Mouse (Mus musculus) spleen, postnatal 36 days (tissue): ENCODE data around the gene Gsdma2.
"Not testable (repeated sequence)": the region's sequence is repeated elsewhere in the genome, so short reads cannot be mapped to it uniquely, and the experiment has no call there.

Experiments
- DNase-seq, 2 experiments: peaks; one replicate each; pipeline ENCODE4 v3.0.0; 2022; ENCODE audit warnings: low spot score in 2 of 2, mixed read lengths in 1 of 2

Gsdma2 gene

DNA sequence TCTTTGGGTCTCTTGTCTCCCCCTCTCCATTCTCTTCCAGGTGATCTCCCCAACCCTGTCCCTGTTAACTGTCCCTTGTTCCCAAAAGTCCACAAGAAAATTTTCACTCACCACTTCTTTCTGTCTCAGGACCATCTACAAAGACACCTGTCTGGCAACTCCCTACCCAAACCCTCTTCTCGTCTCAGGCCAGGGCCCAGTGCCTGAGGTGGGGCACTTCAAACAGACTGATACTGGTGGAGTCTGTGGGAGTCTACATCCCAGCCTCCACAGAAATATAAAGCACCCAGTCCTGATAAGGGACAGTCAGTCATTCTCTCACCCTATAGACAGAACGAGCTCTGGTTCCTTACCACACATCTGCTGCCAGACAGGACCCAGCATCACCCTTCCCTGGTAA, at the start of gene Gsdma2:
Gsdma2 (plus strand) TSS at position 301 of the 400 bp plus-strand sequence.
- DNase-seq: no peak

DNA sequence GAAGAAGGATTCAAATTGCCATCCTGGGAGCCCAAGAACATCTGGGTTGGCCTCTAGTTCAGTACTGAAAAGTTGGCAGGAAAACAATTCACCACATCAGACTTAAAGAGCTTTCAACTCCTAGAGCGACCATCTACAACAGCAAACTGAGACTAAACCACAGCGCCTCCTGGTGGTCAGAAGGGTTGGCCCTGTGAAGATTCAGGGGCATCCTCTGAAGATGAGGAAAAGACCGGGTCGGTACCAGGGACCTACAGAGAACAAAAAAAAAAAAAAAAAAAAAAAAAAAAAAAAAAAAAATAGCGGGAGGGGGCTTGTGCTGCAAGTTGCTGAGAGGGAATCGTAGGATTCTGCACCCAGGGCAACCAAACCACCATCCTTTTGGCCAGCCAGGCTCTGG, 49.2 kb upstream of the Gsdma2 start:
- DNase-seq: peak; percentile 62 to 72

DNA sequence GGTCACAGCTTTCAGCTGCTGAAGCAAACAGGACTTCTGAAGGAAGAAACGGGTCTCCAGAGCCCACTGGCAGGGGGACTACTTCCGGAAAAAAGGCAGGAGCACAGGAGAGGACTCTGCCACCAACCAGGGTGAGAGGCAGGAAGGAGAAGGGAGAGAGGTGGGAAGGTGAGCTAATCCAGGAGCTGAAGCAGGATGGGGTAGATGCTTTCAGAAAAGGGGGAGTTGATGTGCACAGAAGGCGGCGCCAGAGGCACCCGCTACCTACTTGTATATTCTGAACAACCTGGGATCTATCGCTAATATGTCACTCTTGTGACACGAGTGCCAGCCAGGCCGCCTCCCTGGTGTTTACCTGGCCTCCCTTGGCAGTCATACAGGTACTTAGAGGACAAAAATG, 48.6 kb upstream of the Gsdma2 start, which contains the start of gene Lrrc3c:
Lrrc3c (plus strand) TSS at position 301 of the 400 bp plus-strand sequence.
- DNase-seq: no peak

DNA sequence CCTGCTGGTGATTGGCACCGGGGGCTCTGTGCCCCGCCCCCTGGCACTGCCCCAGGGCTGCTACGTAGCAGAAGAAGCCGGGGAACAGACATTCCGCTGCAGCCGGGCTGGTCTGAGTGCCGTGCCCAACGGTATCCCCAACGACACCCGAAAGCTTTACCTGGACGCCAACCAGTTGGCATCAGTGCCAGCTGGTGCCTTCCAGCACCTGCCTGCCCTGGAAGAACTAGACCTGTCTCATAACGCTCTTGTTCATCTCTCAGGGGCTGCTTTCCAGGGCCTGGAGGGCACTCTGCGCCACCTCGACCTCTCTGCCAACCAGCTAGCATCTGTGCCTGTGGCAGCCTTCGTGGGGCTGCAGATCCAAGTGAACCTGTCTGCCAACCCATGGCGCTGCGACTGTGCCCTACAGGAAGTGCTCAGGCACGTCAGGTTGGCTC, 47.7 kb upstream of the Gsdma2 start:
- no peak for DNase-seq

DNA sequence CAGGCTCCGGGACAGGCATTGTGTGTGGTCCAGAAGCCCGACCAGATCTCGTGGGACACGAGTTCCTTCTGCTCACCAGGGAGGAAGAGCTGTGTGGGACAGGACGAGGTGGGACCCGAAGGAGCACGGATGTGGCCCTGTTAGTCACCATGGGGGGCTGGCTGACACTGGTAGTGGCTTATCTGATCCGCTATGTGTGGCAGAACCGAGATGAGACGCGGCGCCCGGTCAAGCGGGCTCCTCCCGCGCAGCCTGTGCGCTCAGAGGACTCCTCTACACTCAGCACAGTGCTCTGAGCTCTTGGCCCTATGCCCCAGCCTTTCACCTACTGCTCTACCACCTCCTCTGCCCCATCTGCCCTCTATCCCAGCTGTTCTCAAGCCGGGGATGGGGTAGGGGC, 47.3 kb upstream of the Gsdma2 start:
- DNase-seq: no peak

DNA sequence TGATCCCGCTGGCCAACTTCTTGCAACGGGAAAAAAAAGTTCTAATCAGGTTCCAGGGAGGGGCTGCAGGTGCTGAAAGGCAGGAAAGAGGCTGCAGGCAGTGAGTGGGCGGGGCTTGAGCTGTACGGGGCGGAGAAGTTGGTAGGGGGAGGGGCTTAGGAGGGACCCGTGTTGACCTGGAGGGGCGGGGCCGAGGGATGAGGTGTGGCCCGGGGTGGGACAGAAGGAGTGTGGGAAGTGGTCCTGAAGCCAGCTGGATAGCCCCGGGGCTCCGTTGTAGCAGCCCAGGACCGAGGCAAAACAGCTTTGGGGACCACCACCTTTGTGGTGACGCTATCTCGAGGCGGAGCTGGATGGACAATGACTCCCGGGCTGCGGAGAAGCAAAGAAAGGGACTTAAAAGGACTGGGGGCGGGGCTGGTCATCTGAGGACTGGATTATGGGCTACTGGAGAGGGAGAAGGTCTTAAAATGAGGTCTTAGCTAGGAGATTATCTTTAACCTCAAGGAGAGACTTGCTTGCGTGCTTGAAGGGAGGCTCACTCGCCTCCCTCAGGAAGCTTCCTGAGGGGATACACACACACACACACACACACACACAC, 44.4 kb upstream of the Gsdma2 start:
- DNase-seq: peak; percentile 26 to 38

DNA sequence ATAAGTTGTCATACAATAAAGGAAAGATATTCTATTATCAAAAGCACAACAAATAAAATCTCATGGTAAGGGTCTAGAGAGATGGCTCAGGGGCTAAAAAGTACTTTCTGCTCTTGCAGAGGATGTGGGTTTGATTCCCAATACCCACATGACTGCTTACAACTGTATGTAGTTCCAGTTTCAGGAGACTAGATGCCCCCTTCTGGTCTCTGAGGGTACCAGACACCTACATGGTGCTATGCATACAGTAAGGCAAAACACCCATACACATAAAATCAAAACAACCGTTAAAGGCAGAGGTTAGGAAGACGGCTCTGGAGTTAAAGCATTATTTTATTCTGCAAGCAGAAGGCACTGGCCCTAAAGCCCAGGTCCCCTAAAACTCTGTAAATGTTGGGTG, 42.6 kb upstream of the Gsdma2 start:
- no peak for DNase-seq

DNA sequence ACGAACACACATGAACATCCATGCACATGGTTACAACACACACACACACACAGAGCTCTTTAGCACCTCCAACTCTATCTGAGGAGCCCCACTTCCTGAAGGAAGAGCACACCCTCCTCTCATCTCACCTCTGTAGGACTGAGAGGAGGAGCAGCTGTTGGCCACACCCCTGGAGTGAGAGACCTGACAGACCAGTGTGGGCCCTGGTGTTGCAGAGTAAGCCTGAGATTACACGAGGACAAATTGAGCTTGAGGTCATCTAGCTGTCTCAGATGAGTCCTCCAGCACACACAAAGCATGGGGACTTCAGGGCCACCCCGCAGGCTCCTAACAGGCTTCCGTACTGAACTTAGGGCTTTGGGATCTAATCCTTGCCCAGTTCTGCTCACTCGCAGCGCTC, 41.6 kb upstream of the Gsdma2 start:
- DNase-seq: not testable (repeated sequence)

DNA sequence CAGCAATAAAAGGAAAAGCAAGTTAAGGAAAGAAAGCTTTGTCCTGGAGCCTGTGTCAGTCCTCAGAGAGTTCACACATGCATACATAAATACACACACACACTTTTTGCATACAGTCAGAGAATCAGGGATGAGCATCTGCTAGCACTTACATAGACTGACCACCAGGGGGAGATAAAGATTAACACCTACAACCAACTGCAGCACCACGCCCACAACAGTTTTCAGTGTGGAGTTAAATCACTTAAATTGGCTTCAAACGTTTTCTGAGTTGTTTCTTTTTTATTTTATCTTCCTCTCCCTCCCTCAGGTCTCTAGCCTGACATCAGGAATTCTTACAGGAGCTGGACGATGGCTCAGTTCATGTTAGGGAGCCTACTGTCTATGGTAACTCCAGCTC, 39.8 kb upstream of the Gsdma2 start:
- DNase-seq: peak; percentile 33 to 46

DNA sequence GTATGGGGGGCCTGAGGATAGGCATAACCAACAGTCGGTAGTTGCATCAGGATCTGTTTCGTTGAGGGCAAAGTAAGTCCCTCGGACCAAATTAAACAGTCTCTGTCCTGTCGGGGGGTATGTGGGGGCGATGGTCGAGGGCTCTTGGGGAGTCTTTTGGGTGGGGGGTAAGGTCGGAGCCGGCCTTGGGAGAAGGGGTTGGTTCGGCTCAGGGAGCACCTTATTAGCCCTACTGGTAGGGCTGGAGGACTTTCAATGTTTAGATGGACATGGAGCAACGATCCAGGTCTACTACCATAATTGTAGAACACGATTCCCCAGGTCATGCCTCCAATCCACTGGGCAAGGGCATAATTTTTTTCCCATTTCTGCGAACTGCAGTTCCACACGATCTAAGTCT, 25.8 kb upstream of the Gsdma2 start:
- no peak for DNase-seq

DNA sequence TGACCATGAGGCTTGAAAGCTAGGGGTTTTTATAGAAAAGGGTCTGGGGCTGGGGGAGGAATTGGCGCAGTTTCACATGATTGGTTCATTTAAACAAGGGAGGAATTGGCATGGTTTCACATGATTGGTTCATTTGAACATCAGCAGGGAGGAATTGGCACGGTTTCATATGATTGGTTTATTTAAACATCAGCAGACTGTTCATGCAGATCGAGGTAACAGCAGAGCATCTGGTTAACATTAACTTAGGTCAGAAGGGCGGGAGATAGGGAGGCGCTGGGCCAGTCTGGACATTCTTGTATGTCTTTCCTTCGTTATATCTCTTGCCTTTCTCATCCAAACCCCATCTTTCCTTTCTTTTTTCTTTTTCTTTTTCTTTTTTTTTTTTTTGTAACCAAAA, 22.6 kb upstream of the Gsdma2 start:
- not testable (repeated sequence) for DNase-seq

DNA sequence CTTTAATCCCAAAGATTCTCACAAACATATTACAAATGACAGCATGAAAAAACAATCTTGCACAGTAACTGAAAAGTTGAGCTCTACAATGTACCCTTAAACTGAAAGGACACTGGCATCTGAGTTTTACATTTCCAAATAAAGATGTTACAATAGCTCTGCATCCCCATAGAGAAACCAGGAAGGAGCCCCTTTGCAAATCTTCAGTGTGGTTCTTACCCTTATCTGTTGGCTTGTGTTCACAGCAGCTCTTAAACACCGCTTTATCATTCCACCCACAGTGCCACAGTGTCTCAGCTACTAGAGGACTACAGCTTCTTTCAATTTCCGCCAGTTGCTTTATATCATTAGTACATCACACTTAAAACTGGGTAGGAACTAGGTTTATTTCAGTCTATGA, 22.2 kb upstream of the Gsdma2 start:
- DNase-seq: not testable (repeated sequence)

DNA sequence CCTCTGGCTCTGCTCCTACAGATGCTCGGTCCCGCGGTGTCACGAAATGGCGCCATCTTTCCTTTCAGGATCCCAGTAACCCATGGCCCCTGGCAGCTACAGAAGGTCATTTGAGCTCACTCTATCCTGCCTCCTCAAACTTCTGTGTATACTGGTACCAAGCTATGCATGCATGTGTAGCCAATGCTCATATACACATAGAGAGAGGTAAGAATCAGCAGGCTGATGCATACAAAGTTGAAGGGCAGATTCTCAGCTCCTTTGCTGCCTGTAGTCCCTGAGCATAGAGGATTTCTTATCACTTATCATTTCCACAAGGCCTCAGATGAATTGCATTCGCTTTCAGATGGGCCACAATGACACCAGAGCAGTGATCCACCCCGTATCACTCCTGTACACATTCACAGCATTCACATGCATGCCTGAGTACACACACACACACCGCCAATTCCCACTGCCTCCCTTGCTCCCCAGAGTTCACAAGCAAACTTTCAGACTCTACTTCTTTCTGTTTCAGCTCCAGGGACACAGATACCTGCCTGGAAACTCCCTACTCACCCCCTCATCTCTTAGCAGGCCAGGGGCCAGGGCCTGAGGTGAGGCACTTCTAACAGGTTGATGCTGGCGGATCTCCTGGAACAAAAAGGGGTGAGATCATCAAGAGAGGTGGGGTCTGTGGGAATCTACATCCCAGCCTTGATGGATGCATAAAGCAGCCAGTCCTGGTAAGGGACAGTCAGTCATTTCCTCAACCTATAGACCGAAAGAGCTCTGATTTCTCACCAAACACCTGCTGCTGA, 20.7 kb upstream of the Gsdma2 start, which contains the start of the genes Gm12355 and Gsdma3:
Gm12355 (minus strand) TSS at position 51 of the 800 bp plus-strand sequence.
Gsdma3 (plus strand) TSS at position 750 of the 800 bp plus-strand sequence.
- no peak for DNase-seq

DNA sequence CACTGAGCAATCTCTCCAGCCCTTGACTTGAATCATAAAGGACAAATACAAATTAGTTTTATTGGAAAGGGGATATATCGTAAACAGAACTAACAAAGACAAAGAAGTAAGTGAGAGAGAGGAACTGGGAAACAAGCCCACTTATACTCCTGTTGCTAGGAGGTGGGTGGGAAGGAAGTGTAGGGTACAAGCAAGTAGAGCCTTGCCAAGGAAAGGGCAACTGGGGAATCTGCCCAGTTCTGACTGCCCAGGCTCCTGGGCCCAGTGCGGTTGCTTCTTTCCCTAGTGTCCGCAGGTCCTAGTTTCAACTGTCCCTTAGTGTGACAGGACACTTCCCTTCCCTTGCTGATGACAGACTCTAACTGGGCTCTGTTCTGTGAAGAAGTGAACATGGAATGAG, 17.9 kb upstream of the Gsdma2 start:
- no peak for DNase-seq

DNA sequence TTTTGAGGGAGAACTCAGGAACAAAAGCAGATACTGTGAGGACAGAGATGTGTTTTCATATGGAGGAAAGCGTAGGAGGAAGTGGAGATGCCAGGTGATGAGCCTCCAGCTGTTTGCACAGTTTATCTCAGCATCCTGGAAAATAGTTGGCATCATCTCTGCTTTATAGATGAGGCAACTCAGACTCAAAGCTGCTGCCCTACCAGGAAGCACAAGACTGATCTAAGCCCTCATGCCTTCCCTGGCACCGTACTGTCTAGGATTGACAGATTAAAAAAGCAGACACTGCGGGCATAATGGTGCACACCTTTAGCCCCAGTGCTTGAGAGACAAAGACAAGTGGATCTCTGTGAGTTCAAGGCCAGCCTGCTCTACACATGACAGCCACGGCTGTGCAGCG, 15.9 kb upstream of the Gsdma2 start:
- DNase-seq: no peak

DNA sequence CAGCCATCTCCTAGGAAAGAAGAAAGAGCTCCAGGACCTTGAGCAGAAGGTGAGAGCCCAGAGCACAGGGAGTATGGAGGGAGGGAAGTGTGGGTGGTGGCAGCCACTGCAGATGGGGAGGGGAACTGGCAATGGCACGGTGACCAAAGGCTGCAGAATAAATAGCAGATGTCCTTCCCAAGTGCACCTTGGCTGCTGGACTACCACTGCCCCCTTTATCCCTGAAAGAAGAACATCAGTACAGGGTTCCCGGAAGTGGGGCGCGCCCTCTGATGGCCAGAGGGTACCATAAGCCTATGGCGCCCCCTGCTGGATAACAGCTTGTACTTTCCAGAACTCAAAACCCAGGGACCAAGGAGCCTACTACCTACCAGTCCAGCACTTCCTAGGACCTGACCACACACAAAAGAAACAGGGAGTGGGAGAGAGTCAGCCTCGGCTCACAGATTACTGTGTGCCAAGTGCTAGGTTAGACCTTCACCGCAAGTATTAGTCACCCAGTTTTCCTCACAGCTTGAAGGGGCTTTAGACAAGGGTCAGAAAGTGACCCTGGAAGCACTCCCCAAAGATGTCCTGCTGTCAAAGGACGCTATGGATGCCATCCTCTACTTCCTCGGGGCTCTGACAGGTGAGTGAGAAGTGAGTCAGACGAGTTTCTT, 11.1 kb upstream of the Gsdma2 start:
- DNase-seq: peak; percentile 13 to 23

DNA sequence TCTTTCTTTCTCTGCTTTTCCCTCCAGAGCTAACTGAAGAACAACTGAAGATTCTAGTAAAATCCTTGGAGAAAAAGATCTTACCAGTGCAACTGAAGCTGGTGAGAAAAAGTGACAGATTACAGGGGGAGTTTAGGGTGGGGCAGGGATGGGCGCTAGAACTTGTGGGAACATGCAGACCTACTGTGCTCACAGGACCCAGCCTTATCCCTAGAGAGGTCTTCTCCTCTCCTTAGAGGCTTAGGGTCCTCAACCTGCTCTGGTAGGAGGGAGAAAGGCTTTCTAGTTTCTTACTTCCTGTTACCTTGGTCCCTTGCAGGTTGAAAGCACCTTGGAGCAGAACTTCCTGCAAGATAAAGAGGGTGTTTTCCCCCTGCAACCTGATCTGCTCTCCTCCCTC, 9.1 kb upstream of the Gsdma2 start:
- DNase-seq: no peak

DNA sequence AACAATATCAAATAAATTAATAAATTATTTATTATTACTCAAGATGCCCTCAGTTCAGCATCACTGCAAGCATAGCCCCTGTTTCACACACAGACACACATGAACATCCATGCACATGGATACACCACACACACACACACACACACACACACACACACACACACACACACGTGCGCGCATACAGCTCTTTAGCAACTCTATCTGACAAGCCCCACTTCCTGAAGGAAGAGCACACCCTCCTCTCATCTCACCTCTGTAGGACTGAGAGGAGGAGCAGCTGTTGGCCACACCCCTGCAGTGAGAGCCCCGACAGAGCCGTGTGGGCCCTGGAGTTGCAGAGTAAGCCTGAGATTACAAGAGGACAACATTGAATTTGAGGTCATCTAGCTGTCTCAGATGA, 6.5 kb upstream of the Gsdma2 start:
- no peak for DNase-seq

DNA sequence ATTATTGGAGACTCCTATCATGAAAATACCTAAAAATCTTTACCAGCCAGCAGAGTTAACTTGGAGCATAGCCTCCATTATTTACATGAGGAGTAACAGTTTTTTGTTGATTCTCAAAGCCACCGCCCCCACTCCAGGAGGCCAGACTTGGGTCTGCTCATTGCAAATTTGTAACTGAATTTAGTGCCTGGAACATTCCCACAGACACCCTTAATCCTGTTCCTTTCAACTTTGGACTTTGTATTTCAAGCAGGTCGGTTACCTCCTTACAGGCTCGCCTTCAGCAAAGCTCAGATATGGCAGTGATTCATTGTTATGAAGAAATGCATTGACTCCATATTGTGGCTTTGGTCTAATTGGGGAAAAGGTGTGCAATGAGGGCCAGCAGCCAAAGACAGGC, 1.8 kb upstream of the Gsdma2 start:
- DNase-seq: no peak

DNA sequence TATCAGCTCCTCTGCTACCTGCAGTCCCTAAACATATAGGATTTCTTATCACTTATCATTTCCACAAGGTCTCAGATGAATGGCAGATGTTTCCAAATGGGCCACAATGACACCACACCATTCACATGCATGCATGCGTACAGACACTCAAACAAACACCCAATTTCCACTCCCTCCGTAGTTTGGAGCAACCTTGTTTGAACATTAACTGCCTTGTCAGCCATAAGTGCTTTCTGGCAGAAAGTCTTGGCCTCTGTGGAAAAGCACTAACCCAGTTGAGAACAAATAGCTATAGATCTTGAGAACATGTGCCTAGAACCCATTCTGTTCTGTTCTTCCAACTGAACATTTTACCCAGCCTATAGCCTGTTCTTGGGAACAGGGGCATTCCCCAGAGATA, 613 bp upstream of the Gsdma2 start:
- no peak for DNase-seq

DNA sequence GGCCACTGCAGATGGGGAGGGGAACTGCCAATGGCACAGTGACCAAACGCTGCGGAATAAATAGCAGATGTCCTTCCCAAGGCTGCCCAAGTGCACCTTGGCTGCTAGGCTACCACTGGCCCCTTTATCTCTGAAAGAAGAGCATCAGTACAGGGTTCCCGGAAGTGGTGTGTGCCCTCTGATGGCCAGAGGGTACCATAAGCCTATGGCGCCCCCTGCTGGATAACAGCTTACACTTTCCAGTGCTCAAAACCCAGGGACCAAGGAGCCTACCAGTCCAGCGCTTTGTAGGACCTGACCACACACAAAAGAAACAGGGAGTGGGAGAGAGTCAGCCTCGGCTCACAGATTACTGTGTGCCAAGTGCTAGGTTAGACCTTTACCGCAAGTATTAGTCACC, 8.5 kb downstream of the Gsdma2 start:
- DNase-seq: peak; percentile 40 to 44

DNA sequence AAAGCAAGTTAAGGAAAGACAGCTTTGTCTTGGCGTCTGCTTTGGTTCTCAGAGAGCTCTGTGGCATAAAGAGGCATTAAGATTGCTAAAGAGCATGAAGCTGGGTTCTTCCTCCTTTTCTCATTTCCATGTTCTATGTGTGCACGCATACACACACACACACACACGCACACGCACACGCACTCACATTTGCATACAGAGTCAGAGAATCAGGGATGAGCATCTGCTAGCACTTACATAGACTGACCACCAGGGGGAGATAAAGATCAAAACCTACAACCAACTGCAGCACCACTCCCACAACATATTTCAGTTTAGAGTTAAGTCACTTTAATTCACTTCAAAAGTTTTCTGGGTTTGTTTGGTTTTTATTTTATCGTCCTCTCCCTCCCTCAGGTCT, 14.0 kb downstream of the Gsdma2 start:
- peak; percentile 33 to 54 for DNase-seq

DNA sequence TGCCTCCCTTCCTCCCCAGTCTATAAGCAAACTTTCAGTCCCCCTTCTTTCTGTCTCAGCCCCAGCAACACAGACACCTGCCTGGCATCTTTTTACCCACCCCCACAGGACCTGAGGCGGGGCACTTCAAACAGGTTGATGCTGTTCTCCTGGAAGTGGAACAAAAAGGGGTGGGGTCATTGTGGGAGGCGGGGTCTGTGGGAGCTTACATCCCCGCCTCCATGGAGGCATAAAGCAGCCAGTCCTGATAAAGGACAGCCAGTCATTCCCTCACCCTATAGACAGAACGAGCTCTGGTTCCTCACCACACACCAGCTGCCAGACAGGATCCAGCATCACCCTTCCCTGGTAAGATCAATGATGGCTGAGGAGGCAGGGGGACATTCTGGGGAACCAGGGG, 17.5 kb downstream of the Gsdma2 start, which contains the start of gene Gsdma:
Gsdma (plus strand) TSS at position 261 of the 400 bp plus-strand sequence.
- DNase-seq: no peak
